Mouse (Mus musculus): Measurements from ENCODE around the gene S100a14.

DNA sequence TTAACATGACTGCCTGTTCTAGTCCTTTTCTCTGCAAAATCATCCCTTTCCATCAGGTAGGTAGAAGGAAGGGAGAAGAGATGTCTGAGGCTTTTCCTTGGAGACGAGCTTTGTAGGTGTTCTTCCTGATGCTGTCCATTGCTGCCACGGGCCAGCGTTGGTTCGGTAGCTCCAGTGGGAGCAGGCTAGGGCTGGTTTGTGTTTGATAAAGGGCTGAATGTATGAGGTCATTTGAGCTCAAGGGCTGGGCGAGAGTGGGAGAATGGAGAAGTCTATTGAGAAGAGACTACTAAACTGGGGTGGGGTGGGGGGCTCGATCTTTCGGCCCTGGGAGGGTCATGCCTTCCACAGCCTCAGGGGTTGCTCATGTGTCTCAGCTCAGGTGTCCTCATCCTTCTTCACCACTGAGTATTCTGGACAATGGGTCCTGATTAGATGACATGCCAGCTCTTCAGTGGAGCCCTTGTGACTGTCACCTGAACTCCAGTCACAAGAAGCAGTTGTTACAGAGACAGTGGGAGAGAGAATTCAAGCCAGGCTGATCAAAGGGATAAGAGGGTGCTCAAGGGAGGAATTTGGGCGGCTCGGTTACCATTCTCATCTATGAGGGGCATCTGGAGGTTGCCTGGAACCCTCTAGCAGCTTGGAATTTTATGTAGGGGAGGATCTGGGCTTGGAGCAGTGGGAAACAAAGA is 13.6 kb upstream of the S100a14 start:
- no peak for TF ChIP-seq CTCF (conservative IDR thresholded peaks at IDR 0.05; ENCODE audit: low read length)
- TF ChIP-seq NANOG (IDR thresholded peaks at IDR 0.05; ENCODE audit: borderline replicate concordance, low read length): peak; percentile 46; the same call in 1 of the 2 replicates
